Mouse (Mus musculus): ENCODE measurements around the gene Pi4k2a.
"Not testable (repeated sequence)": the region's sequence is repeated elsewhere in the genome, so short reads cannot be mapped to it uniquely, and the experiment has no call there.

The Pi4k2a gene

GRCm38 (mm10) chr19:42080469-42080868 lies 9.8 kb upstream of the Pi4k2a start:
- DNase-seq (ENCODE audit: low spot score in 2 of 2): no peak

DNA sequence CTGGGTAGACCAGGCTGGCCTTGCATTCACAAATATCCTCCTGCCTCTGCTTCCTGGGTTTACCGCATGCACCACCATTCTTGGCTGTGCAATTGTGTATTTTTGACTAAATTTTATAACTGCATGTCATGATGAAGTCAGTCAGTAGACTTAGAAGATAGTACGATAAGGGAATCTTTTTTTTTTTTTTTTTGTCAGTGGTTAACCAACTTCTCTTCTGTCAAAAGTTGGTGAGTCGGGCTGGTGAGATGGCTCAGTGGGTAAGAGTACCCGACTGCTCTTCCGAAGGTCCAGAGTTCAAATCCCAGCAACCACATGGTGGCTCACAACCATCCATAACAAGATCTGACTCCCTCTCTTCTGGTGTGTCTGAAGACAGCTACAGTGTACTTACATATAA lies 8.7 kb upstream of the Pi4k2a start:
- not testable (repeated sequence) for DNase-seq (ENCODE audit: low spot score in 2 of 2)

DNA sequence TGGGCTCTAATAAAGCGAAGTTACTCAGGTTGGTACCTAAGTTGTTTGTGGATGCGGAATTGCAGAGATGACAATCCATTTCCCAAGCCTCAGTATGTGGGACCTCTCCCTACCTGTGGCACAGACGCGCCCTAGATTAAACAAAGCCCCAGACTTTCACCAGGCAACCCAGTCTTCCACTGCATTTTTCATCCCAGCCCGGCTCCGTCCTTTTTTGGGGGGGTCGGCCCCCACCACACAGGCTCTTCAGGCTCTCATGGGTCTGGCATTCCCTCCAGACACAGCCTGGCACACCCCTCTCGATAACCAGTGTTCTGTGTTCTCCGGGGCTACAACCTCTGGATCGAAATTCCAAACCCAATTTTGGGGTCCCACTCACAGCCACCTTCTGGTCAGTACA lies 4.6 kb upstream of the Pi4k2a start:
- no peak for DNase-seq (ENCODE audit: low spot score in 2 of 2)

GRCm38 (mm10) chr19:42086166-42086565 lies 4.1 kb upstream of the Pi4k2a start, which contains the start of gene Morn4:
Morn4 (minus strand) TSS chr19:42086357.
- DNase-seq (ENCODE audit: low spot score in 2 of 2): peak; percentile 55 to 56

DNA sequence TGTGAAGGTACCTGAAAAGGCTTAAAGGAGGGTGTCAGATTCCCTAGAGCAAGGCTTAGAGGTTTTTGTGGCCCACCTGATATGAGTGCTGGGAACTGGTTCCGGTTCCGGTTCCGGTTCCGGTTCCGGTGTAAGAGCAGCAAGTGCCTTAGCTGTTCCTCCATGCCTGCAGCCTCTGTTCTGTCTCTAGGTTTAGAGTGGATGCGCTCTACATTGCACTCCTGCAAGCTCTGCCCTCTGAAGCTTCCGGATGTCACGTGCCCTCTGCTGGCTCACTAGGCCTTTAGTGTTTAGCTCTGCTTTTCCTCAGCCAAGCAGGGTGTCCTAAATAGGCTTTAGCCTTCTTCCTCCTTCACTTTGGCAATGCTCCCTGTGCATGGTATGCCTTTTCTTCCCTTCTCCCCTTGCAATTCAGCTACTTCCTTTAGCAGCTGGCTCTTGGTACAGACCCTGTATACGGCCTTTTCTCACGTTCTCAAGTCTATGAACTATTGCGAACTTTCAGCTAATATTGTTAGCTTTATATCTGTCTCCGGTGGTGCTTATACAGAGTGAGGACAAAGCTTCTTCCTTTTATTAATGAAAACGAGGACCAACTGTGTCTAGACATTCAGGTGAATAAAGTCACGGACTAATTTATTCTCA lies 1.0 kb upstream of the Pi4k2a start:
- DNase-seq (ENCODE audit: low spot score in 2 of 2): peak; percentile 11 to 31

- no peak for DNase-seq (ENCODE audit: low spot score in 2 of 2)
Measured at GRCm38 (mm10) chr19:42090637-42091141, 419 bp downstream of the Pi4k2a start.

- DNase-seq (ENCODE audit: low spot score in 2 of 2): no peak
Measured at GRCm38 (mm10) chr19:42099406-42099805, 9.1 kb downstream of the Pi4k2a start.

DNA sequence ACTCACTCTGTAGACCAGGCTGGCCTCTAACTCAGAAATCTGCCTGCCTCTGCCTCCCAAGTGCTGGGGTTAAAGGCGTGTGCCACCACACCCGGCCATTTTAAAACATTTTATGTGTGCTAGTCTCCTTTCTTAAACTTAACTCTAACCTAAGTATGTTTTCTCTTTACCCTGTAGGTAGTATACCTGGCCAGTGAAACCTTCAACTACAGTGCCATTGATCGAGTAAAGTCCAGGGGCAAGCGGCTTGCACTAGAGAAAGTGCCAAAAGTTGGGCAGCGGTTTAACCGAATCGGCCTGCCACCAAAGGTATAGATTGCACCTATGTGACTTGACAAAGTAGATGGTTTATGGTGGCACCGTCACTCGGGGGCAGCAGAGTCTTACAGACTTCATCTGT lies 14.4 kb downstream of the Pi4k2a start:
- no peak for DNase-seq (ENCODE audit: low spot score in 2 of 2)

DNA sequence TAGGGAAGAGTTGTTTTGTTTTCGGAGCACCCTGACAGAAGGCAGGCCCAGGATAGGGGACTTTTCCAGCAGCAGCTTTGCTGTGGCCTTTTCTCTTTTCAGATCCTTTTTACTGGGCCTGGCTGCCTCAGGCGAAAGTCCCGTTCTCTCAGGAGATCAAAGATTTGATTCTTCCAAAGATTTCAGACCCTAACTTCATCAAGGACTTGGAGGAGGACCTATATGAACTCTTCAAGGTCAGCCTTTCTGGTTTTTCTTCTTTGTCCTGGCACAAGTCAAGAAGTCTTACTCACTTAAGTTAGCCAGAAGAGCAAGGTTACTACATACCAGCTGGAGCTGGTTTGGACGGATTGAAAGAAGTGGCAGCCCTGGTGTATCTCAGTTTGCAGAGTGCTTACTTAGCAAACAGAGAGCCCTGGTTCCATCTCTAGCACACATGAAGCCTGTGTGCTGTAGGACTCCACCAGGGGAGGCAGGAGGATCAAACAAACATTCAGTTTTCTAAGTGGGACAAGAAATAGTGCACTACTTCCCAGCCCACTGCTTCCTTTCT lies 25.6 kb downstream of the Pi4k2a start:
- no peak for DNase-seq (ENCODE audit: low spot score in 2 of 2)

GRCm38 (mm10) chr19:42118142-42118541 lies 27.9 kb downstream of the Pi4k2a start:
- DNase-seq (ENCODE audit: low spot score in 2 of 2): no peak

DNA sequence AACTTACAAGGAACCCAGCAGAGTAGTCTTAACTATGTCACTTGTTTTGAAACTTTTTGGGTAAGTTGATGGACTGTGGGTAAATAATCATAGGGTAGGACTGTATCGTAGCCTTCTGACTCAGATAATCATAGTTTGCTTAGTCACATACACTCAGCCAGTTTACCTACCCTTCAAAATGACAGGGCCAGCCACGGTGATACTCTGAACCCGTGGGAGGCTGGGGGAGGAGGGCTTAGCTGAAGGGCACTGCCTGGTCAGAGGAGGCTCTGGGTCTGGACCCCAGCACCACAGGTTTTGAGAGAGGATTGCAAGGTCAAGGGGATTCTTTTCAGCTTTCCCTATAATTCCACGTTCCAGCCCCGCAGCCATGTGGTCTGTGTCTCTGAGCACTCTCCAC lies 28.3 kb downstream of the Pi4k2a start:
- DNase-seq (ENCODE audit: low spot score in 2 of 2): no peak

GRCm38 (mm10) chr19:42120451-42120850 lies 30.2 kb downstream of the Pi4k2a start:
- no peak for DNase-seq (ENCODE audit: low spot score in 2 of 2)

- DNase-seq (ENCODE audit: low spot score in 2 of 2): no peak
Measured at GRCm38 (mm10) chr19:42124684-42125083, 34.4 kb downstream of the Pi4k2a start.

- no peak for DNase-seq (ENCODE audit: low spot score in 2 of 2)
Measured at GRCm38 (mm10) chr19:42125501-42126218, 35.4 kb downstream of the Pi4k2a start.

GRCm38 (mm10) chr19:42126219-42126605 lies 35.9 kb downstream of the Pi4k2a start:
- DNase-seq (ENCODE audit: low spot score in 2 of 2): no peak

DNA sequence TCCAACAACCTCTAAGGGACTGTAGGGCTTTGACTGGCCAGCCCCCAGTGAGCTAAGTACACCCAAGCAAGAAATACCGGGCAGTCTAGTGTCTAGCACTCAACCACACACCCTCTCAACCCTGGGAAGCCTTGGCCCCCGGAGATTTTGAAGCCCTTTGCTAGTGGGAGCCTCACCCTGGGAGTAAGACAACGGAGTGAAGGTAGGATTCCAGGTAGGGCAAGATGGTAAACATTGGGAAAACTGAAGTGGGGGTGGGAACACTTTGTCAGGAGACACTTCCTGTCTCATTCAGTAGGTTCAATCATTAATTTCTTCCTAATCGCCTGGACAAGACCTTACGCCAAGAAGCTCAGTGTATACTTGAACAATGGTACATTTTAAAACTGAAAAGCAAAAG lies 36.8 kb downstream of the Pi4k2a start:
- no peak for DNase-seq (ENCODE audit: low spot score in 2 of 2)

GRCm38 (mm10) chr19:42128052-42128740 lies 37.9 kb downstream of the Pi4k2a start:
- DNase-seq (ENCODE audit: low spot score in 2 of 2): no peak

DNA sequence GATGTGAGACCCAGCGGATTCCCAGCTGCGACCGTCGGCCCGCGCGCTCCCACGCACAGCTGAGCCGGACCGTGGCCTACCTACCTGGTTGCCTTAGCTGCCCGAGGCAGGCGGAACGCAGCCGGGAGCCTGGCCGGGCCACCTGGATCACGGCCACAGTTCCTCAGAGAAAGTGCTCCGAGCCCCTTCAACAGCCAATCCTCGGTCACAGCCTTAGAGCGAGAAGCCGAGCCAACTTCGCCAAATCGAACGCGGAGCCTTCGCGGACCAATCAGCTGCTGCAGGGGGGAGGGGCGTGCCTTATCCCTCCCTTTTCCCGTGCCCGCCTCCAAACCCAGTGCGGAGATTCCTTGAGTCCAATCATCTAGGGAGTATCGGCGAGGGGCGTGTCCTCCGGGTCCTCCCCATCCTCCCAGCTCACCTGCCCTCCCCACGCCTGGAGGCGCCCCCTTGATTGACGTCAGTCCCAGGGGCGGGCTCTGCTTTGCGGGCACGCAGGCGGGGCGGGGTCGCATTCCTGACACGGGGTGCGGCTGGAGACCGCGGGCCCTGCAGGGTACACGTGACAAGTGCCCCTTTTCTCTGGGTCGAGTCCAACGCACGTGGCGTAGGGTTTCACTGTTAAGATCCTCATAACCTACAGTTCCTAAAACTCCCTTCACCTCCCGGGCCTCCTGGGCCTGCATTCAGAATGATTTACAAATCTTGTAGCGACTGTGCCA lies 38.7 kb downstream of the Pi4k2a start, which contains the start of gene Avpi1:
Gene Avpi1 (minus strand): TSS at position 273 of the 722 bp plus-strand sequence.
- peak; percentile 98 to 99 for DNase-seq (ENCODE audit: low spot score in 2 of 2)

DNA sequence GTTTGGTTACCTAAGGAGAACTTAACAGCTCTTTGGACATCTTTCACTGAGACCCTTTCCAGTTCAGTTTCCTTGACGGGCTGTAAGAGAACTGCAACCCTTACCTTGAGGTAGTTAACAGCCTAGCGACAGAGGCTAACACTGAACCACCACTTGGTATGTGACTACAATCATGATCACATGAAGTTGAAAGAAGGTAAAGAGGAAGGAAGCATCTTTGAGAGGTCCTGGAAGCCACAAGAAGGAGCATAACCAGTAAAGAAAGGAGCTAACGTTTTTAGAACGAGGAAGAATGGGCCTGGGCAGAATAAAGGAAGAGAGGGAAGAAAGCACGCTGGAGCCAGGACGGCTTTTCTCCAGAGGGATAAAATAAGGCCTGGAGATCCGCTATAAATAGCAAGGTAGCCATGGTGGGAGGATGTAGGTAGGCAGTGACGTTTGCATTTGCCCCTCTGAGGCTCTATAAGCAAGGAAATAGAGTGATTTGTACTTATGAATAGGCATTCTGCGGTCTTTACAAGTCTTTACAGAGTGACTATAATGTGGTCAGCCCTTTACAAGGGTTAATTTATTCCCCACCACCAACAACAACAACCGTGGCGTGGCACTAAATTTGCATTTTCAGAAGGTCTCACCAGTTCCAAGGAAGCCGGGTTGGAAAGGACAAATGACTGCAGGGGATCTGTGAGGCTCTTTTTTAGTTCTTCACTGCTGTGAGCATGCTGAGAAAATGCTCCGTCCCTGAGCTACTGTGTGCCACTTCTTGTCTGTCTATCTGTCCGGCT lies 39.4 kb downstream of the Pi4k2a start:
- DNase-seq (ENCODE audit: low spot score in 2 of 2): no peak

DNA sequence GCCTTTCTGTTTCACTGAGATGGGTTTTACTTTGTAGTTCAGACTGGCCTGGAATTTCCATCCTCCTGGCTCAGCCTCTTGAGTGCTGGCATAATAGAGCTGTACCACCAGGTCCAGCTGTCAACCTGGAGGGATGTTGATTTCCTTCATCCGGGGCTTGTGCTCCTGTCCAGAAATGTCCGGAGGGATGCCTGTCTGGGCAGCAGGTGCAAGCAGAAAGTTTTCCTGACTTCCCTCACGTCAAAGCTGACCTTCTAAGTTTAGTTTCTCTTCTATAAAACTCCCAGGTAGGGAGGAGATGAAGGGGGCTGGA lies 40.0 kb downstream of the Pi4k2a start:
- DNase-seq (ENCODE audit: low spot score in 2 of 2): no peak

DNA sequence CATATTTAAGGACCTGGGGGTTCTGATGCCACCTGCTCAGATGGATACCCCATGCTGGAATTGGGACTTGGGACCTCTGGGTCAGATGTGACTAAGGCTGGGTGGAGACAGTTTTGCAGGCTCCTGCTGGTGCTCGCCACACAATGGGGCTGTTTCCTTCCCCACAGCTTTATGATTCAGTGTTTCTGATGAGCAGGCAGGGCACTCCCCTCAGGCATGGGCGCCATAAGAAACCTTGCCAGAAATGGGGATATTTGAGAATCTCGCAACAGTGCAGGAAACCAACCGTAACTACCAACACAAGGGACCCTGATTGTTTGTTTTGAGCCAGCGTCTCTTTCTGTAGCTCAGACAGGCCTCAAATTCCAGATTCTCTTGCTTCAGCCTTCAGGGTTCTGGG lies 40.8 kb downstream of the Pi4k2a start:
- DNase-seq (ENCODE audit: low spot score in 2 of 2): peak in 1 of 2 experiments; percentile 54

Data from urinary bladder, adult 18-20 months (tissue).